Mouse (Mus musculus) heart, embryonic 12.5 days (tissue): ENCODE results near the gene Ctps. TPM values are rescaled to one million over a fixed set of nuclear protein-coding genes. Genes with fewer than 3 reads are reported as not detected.
"Not testable (repeated sequence)": the region's sequence is repeated elsewhere in the genome, so short reads cannot be mapped to it uniquely, and the experiment has no call there.

Experiments used
- ATAC-seq: fragments of 200-750 bp; cut with Nextera tagmentation; 2 replicates; pipeline ENCODE4 v1.8.0; 2017; ENCODE audit warnings: moderate TSS enrichment, moderate library complexity; ENCODE audit not compliant: insufficient number of reproducible peaks, low FRiP score
- H3K27ac ChIP-seq: fragments of 300-500 bp; sonication (generic); 2 replicates; pipeline ENCODE4 v1.5.1; 2016; ENCODE audit warnings: mild to moderate bottlenecking, moderate library complexity; ENCODE audit not compliant: poor library complexity, severe bottlenecking
- H3K27me3 ChIP-seq: fragments of 300-500 bp; sonication (generic); replicated peaks from 2 replicates; pipeline ENCODE4 v1.6.1; 2016; ENCODE audit warnings: mild to moderate bottlenecking, moderate library complexity
- H3K36me3 ChIP-seq: fragments of 300-500 bp; sonication (generic); 2 replicates; pipeline ENCODE4 v1.6.1; 2016; ENCODE audit warnings: mild to moderate bottlenecking, moderate library complexity
- H3K4me1 ChIP-seq: fragments of 300-500 bp; sonication (generic); replicated peaks from 2 replicates; pipeline ENCODE4 v1.6.1; 2016; ENCODE audit warnings: mild to moderate bottlenecking
- H3K4me2 ChIP-seq: fragments of 300-500 bp; sonication (generic); 2 replicates; pipeline ENCODE4 v1.6.1; 2016; ENCODE audit warnings: mild to moderate bottlenecking, moderate library complexity
- H3K4me3 ChIP-seq: fragments of 300-500 bp; sonication (generic); 2 replicates; pipeline ENCODE4 v1.5.1; 2016; ENCODE audit warnings: mild to moderate bottlenecking
- H3K9ac ChIP-seq: fragments of 300-500 bp; sonication (generic); 2 replicates; pipeline ENCODE4 v1.6.1; 2016; ENCODE audit warnings: mild to moderate bottlenecking, moderate library complexity
- H3K9me3 ChIP-seq: fragments of 300-500 bp; sonication (generic); replicated peaks from 2 replicates; pipeline ENCODE4 v1.6.1; 2016; ENCODE audit warnings: mild to moderate bottlenecking, moderate library complexity
- WGBS: fragments of 180-500 bp; shearing (Covaris S2); methylation state at CpG from one replicate; pipeline ENCODE4 v1.1.7; 2016; 5-methylcytosine and 5-hydroxymethylcytosine counted together
- polyA plus RNA-seq: library from polyadenylated mRNA; unstranded; fragments of >200 nt; fragmentation: Nextera tagmentation; extraction: Ambion mirVana; gene quantifications from 2 replicates; pipeline ENCODE4 v1.2.1, GENCODE M21; 2016

Gene Ctps
- polyA plus RNA-seq, 1 experiment from 2014 or later, result 119 TPM

- no peaks in the 10 kb centered on the region for H3K36me3 ChIP-seq
- no peaks in the 10 kb centered on the region for H3K9me3 ChIP-seq
- 23% methylated on average over 2 of the region's 2 CpGs for WGBS
- no peak overlapping the region for H3K4me2 ChIP-seq
- H3K27ac ChIP-seq, result no peak overlapping the region
- H3K4me3 ChIP-seq, result no peak overlapping the region
- no peaks in the 10 kb centered on the region for H3K27me3 ChIP-seq
- ATAC-seq, result no peak
- peaks cover 5% of the 10 kb centered on the region for H3K4me1 ChIP-seq
- H3K9ac ChIP-seq, result no peak overlapping the region
These were observed 28.8 kb upstream of the Ctps start for GRCm38 (mm10) chr4:120598922-120599321.

GRCm38 (mm10) chr4:120596210-120596609, 26.1 kb upstream of the Ctps start:
- not testable (repeated sequence) for ATAC-seq

GRCm38 (mm10) chr4:120590973-120591372, 20.9 kb upstream of the Ctps start:
- no peak overlapping the region for H3K4me3 ChIP-seq
- WGBS, result 83% methylated on average over 4 of the region's 4 CpGs
- H3K27me3 ChIP-seq, result peaks cover 13% of the 10 kb centered on the region

More at GRCm38 (mm10) chr4:120596210-120596609, 26.1 kb upstream of the Ctps start:
- not testable (repeated sequence) for H3K9me3 ChIP-seq, H3K27me3 ChIP-seq, H3K4me2 ChIP-seq, H3K4me3 ChIP-seq, H3K36me3 ChIP-seq, H3K27ac ChIP-seq, H3K4me1 ChIP-seq, H3K9ac ChIP-seq
- WGBS, result 80% methylated on average over 1 of the region's 1 CpGs

GRCm38 (mm10) chr4:120589815-120590422, 19.8 kb upstream of the Ctps start:
- peak; percentile 78 for ATAC-seq
- Histone ChIP-seq H3K36me3 (no peaks in the 10 kb centered on the region), H3K4me2 (no peak overlapping the region), H3K27ac (no peak overlapping the region), H3K9ac (no peak overlapping the region), H3K9me3 (no peaks in the 10 kb centered on the region), H3K4me3 (no peak overlapping the region), H3K4me1 (peaks cover 8% of the 10 kb centered on the region), H3K27me3 (peaks cover 13% of the 10 kb centered on the region)
- WGBS, result 35% methylated on average over 5 of the region's 5 CpGs

More at GRCm38 (mm10) chr4:120590973-120591372, 20.9 kb upstream of the Ctps start:
- no peak overlapping the region for H3K27ac ChIP-seq
- H3K9me3 ChIP-seq, result no peaks in the 10 kb centered on the region
- no peak overlapping the region for H3K9ac ChIP-seq
- H3K4me2 ChIP-seq, result no peak overlapping the region
- H3K36me3 ChIP-seq, result no peaks in the 10 kb centered on the region
- H3K4me1 ChIP-seq, result peaks cover 8% of the 10 kb centered on the region
- no peak for ATAC-seq

GRCm38 (mm10) chr4:120589070-120589469, 19.0 kb upstream of the Ctps start:
- no peak overlapping the region for H3K27ac ChIP-seq
- H3K4me2 ChIP-seq, result no peak overlapping the region
- H3K4me1 ChIP-seq, result peaks cover 8% of the 10 kb centered on the region
- no peak overlapping the region for H3K4me3 ChIP-seq
- 18% methylated on average over 3 of the region's 3 CpGs for WGBS
- H3K9me3 ChIP-seq, result no peaks in the 10 kb centered on the region
- no peaks in the 10 kb centered on the region for H3K36me3 ChIP-seq
- no peak overlapping the region for H3K9ac ChIP-seq
- peaks cover 13% of the 10 kb centered on the region for H3K27me3 ChIP-seq
- no peak for ATAC-seq

GRCm38 (mm10) chr4:120588445-120588844, 18.4 kb upstream of the Ctps start, which contains the start of gene Gm8439:
Gm8439 (plus strand) TSS chr4:120588745.
- Histone ChIP-seq H3K27ac (no peak within 1 kb of the TSS), H3K9ac (no peak within 1 kb of the TSS), H3K36me3 (no peaks in the 10 kb centered on the region), H3K4me3 (no peak within 1 kb of the TSS), H3K27me3 (peaks cover 13% of the 10 kb centered on the region), H3K9me3 (no peaks in the 10 kb centered on the region), H3K4me2 (no peak within 1 kb of the TSS), H3K4me1 (peaks cover 8% of the 10 kb centered on the region)
- no peak for ATAC-seq
- WGBS, result 21% methylated on average over 4 of the region's 4 CpGs

- Histone ChIP-seq H3K4me3 (no peak overlapping the region), H3K9ac (no peak overlapping the region), H3K27ac (no peak overlapping the region), H3K4me1 (peaks cover 8% of the 10 kb centered on the region), H3K9me3 (no peaks in the 10 kb centered on the region), H3K36me3 (no peaks in the 10 kb centered on the region), H3K27me3 (peaks cover 13% of the 10 kb centered on the region), H3K4me2 (no peak overlapping the region)
- no peak for ATAC-seq
- WGBS, result 64% methylated on average over 1 of the region's 1 CpGs
These were observed 16.9 kb upstream of the Ctps start for GRCm38 (mm10) chr4:120586986-120587385.

GRCm38 (mm10) chr4:120581711-120582110, 11.6 kb upstream of the Ctps start:
- Histone ChIP-seq H3K4me3 (no peak overlapping the region), H3K4me2 (no peak overlapping the region), H3K27me3 (no peaks in the 10 kb centered on the region), H3K27ac (no peak overlapping the region), H3K4me1 (no peaks in the 10 kb centered on the region), H3K9ac (no peak overlapping the region), H3K36me3 (no peaks in the 10 kb centered on the region), H3K9me3 (no peaks in the 10 kb centered on the region)
- ATAC-seq, result no peak
- 82% methylated on average over 9 of the region's 9 CpGs for WGBS

- no peak overlapping the region for H3K4me3 ChIP-seq
- ATAC-seq, result no peak
- no peaks in the 10 kb centered on the region for H3K36me3 ChIP-seq
- no peaks in the 10 kb centered on the region for H3K4me1 ChIP-seq
- no peaks in the 10 kb centered on the region for H3K27me3 ChIP-seq
- H3K27ac ChIP-seq, result no peak overlapping the region
- no peaks in the 10 kb centered on the region for H3K9me3 ChIP-seq
- no peak overlapping the region for H3K4me2 ChIP-seq
- WGBS, result 35% methylated on average over 5 of the region's 5 CpGs
- H3K9ac ChIP-seq, result no peak overlapping the region
These were observed 10.8 kb upstream of the Ctps start for GRCm38 (mm10) chr4:120580894-120581293.

- H3K4me2 ChIP-seq, result no peak overlapping the region
- peaks cover 28% of the 10 kb centered on the region for H3K4me1 ChIP-seq
- no peak overlapping the region for H3K4me3 ChIP-seq
- H3K27me3 ChIP-seq, result no peaks in the 10 kb centered on the region
- 0 out of 2 replicates have a peak overlapping the region, but pooled peaks have one; percentile 0 for H3K27ac ChIP-seq
- H3K36me3 ChIP-seq, result no peaks in the 10 kb centered on the region
- no peak overlapping the region for H3K9ac ChIP-seq
- H3K9me3 ChIP-seq, result no peaks in the 10 kb centered on the region
- ATAC-seq, result no peak
- 58% methylated on average over 3 of the region's 3 CpGs for whole genome bisulfite sequencing
These were observed 1.6 kb upstream of the Ctps start for GRCm38 (mm10) chr4:120571691-120572090.

- no peaks in the 10 kb centered on the region for H3K9me3 ChIP-seq
- 63% methylated on average over 3 of the region's 3 CpGs for WGBS
- H3K4me1 ChIP-seq, result peaks cover 29% of the 10 kb centered on the region
- no peak for ATAC-seq
- H3K9ac ChIP-seq, result no peak overlapping the region
- H3K27ac ChIP-seq, result peak overlapping the region; percentile 0; the same call in 1 of the 2 replicates
- H3K4me3 ChIP-seq, result peak overlapping the region; percentile 89; the same call in 1 of the 2 replicates
- peaks cover 4% of the 10 kb centered on the region; the same call in 1 of the 2 replicates for H3K36me3 ChIP-seq
- H3K4me2 ChIP-seq, result peak overlapping the region; percentile 78
- H3K27me3 ChIP-seq, result no peaks in the 10 kb centered on the region
These were observed 991 bp upstream of the Ctps start for GRCm38 (mm10) chr4:120571070-120571464.
